Mouse (Mus musculus) spleen, adult 10 weeks (tissue): Measurements from ENCODE around the gene Bola1. TPM values are rescaled to one million over a fixed set of nuclear protein-coding genes. Genes with fewer than 3 reads are reported as not detected.

ENCODE experiments used
- polyA plus RNA-seq: library from polyadenylated mRNA; stranded (reverse); fragments of 350-450 nt; fragmentation: Illumina TruSeq; extraction: RNeasy Lipid Tissue Mini Kit (QIAGEN cat#74804); gene quantifications from one replicate; pipeline ENCODE4 v1.2.3, GENCODE M21; 2015; ENCODE audit warnings: low replicate concordance; ENCODE audit not compliant: insufficient read depth

Gene Bola1
- polyA plus RNA-seq, 1 experiment from 2014 or later = 1.8 TPM

Other genes starting within 250 kb of the Bola1 start
- gene Plekho1, start 223.7 kb downstream of the Bola1 start, polyA plus RNA-seq = 109 TPM
- 36.0 TPM for gene Vps45, start 161.2 kb downstream of the Bola1 start, polyA plus RNA-seq
- gene Otud7b, start 115.2 kb downstream of the Bola1 start, polyA plus RNA-seq = 20.5 TPM
- 3.9 TPM for gene Mtmr11, start 57.7 kb downstream of the Bola1 start, polyA plus RNA-seq
- gene Sf3b4, start 47.4 kb downstream of the Bola1 start, polyA plus RNA-seq = 29.1 TPM
- gene Sv2a, start 38.6 kb downstream of the Bola1 start, polyA plus RNA-seq = 2.7 TPM
- gene Hist2h2ab, start 156 bp upstream of the Bola1 start, polyA plus RNA-seq = not detected
- gene Hist2h2ac, start 1.2 kb upstream of the Bola1 start, polyA plus RNA-seq = not detected
- gene Hist2h2be, start 1.4 kb upstream of the Bola1 start, polyA plus RNA-seq = 21.3 TPM
- 0.76 TPM for gene Hist2h3c2, start 19.4 kb upstream of the Bola1 start, polyA plus RNA-seq
- gene Hist2h2aa2, start 20.6 kb upstream of the Bola1 start, polyA plus RNA-seq = not detected
- not detected for gene Hist2h2aa1, start 25.8 kb upstream of the Bola1 start, polyA plus RNA-seq
- gene Hist2h3c1, start 27.0 kb upstream of the Bola1 start, polyA plus RNA-seq = 3.5 TPM
- 2.3 TPM for gene Hist2h4, start 43.6 kb upstream of the Bola1 start, polyA plus RNA-seq
- not detected for gene Hist2h3b, start 48.9 kb upstream of the Bola1 start, polyA plus RNA-seq
- gene Hist2h2bb, start 50.0 kb upstream of the Bola1 start, polyA plus RNA-seq = not detected
- gene Fcgr1, start 74.3 kb upstream of the Bola1 start, polyA plus RNA-seq = 7.4 TPM
- not detected for gene BC107364, start 232.6 kb upstream of the Bola1 start, polyA plus RNA-seq